Mouse (Mus musculus): ENCODE measurements around the gene Tmc5. TPM values are rescaled to one million over a fixed set of nuclear protein-coding genes. Genes with fewer than 3 reads are reported as not detected.

Tmc5 gene
- polyA plus RNA-seq, 1 experiment: not detected

GRCm38 (mm10) chr7:118620243-118620906 is 23.3 kb downstream of the Tmc5 start:
- H3K4me3 ChIP-seq (ENCODE audit: extremely low read depth, insufficient read depth, insufficient read length): no peak overlapping the region
- DNase-seq (ENCODE audit: low read depth in 1 of 2, low spot score in 2 of 2): no peak
- TF ChIP-seq CTCF (IDR thresholded peaks at IDR 0.05; ENCODE audit: extremely low read depth, insufficient read depth, insufficient read length, insufficient replicate concordance) (no peak), POLR2A (IDR thresholded peaks at IDR 0.05; ENCODE audit: low read depth, low read length) (no peak)
- WGBS: 91% methylated on average over 7 of the region's 7 CpGs
- H3K27me3 ChIP-seq (ENCODE audit: control insufficient read depth, insufficient read depth, low read length): no peaks in the 10 kb centered on the region
- no peak overlapping the region for H3K27ac ChIP-seq (ENCODE audit: insufficient read depth, low read length)
- H3K4me1 ChIP-seq (ENCODE audit: control insufficient read depth, insufficient read depth, insufficient read length): no peaks in the 10 kb centered on the region
- H3K36me3 ChIP-seq (ENCODE audit: control insufficient read depth, insufficient read depth, low read length): no peaks in the 10 kb centered on the region

DNA sequence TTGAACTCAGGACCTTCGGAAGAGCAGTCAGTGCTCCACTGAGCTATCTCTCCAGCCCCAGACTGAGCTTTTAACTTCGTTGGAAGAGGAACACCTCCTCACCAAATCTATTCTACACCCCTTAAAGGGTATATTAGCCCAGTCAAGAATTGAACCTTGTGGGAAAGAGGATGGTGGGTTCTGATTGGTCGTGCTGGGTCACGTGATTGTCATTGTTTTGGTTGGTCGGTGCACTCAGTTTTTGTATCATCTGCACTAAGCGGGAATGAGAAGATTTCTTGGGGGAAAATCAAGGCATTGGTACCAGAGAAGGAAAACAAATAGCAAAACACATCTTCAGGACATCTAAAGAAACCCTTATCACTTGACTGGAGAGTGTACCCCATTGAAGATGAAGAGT is 24.0 kb downstream of the Tmc5 start:
- Histone ChIP-seq H3K4me1 (ENCODE audit: control insufficient read depth, insufficient read depth, insufficient read length) (no peaks in the 10 kb centered on the region), H3K4me3 (ENCODE audit: extremely low read depth, insufficient read depth, insufficient read length) (no peak overlapping the region), H3K27ac (ENCODE audit: insufficient read depth, low read length) (no peak overlapping the region), H3K36me3 (ENCODE audit: control insufficient read depth, insufficient read depth, low read length) (no peaks in the 10 kb centered on the region), H3K27me3 (ENCODE audit: control insufficient read depth, insufficient read depth, low read length) (no peaks in the 10 kb centered on the region)
- WGBS: 82% methylated on average over 6 of the region's 6 CpGs
- TF ChIP-seq POLR2A (IDR thresholded peaks at IDR 0.05; ENCODE audit: low read depth, low read length): no peak
- TF ChIP-seq CTCF (IDR thresholded peaks at IDR 0.05; ENCODE audit: extremely low read depth, insufficient read depth, insufficient read length, insufficient replicate concordance): no peak
- DNase-seq (ENCODE audit: low read depth in 1 of 2, low spot score in 2 of 2): no peak

GRCm38 (mm10) chr7:118627550-118628298 is 30.6 kb downstream of the Tmc5 start:
- no peak overlapping the region for H3K27ac ChIP-seq (ENCODE audit: insufficient read depth, low read length)
- TF ChIP-seq CTCF (IDR thresholded peaks at IDR 0.05; ENCODE audit: extremely low read depth, insufficient read depth, insufficient read length, insufficient replicate concordance): no peak
- TF ChIP-seq POLR2A (IDR thresholded peaks at IDR 0.05; ENCODE audit: low read depth, low read length): no peak
- H3K4me1 ChIP-seq (ENCODE audit: control insufficient read depth, insufficient read depth, insufficient read length): no peaks in the 10 kb centered on the region
- no peaks in the 10 kb centered on the region for H3K27me3 ChIP-seq (ENCODE audit: control insufficient read depth, insufficient read depth, low read length)
- DNase-seq (ENCODE audit: low read depth in 1 of 2, low spot score in 2 of 2): no peak
- no peak overlapping the region for H3K4me3 ChIP-seq (ENCODE audit: extremely low read depth, insufficient read depth, insufficient read length)
- 82% methylated on average over 13 of the region's 13 CpGs for WGBS
- no peaks in the 10 kb centered on the region for H3K36me3 ChIP-seq (ENCODE audit: control insufficient read depth, insufficient read depth, low read length)

- Histone ChIP-seq H3K36me3 (ENCODE audit: control insufficient read depth, insufficient read depth, low read length) (no peaks in the 10 kb centered on the region), H3K4me3 (ENCODE audit: extremely low read depth, insufficient read depth, insufficient read length) (no peak overlapping the region), H3K27ac (ENCODE audit: insufficient read depth, low read length) (no peak overlapping the region), H3K4me1 (ENCODE audit: control insufficient read depth, insufficient read depth, insufficient read length) (no peaks in the 10 kb centered on the region), H3K27me3 (ENCODE audit: control insufficient read depth, insufficient read depth, low read length) (no peaks in the 10 kb centered on the region)
- TF ChIP-seq POLR2A (IDR thresholded peaks at IDR 0.05; ENCODE audit: low read depth, low read length): no peak
- no peak for TF ChIP-seq CTCF (IDR thresholded peaks at IDR 0.05; ENCODE audit: extremely low read depth, insufficient read depth, insufficient read length, insufficient replicate concordance)
- no peak for DNase-seq (ENCODE audit: low read depth in 1 of 2, low spot score in 2 of 2)
- 85% methylated on average over 9 of the region's 9 CpGs for WGBS
Observed at GRCm38 (mm10) chr7:118633094-118633493, 36.0 kb downstream of the Tmc5 start.

GRCm38 (mm10) chr7:118633951-118634350 is 36.9 kb downstream of the Tmc5 start:
- no peak for DNase-seq (ENCODE audit: low read depth in 1 of 2, low spot score in 2 of 2)
- TF ChIP-seq POLR2A (IDR thresholded peaks at IDR 0.05; ENCODE audit: low read depth, low read length) (no peak), CTCF (IDR thresholded peaks at IDR 0.05; ENCODE audit: extremely low read depth, insufficient read depth, insufficient read length, insufficient replicate concordance) (no peak)
- Histone ChIP-seq H3K36me3 (ENCODE audit: control insufficient read depth, insufficient read depth, low read length) (no peaks in the 10 kb centered on the region), H3K27ac (ENCODE audit: insufficient read depth, low read length) (no peak overlapping the region), H3K4me3 (ENCODE audit: extremely low read depth, insufficient read depth, insufficient read length) (no peak overlapping the region), H3K4me1 (ENCODE audit: control insufficient read depth, insufficient read depth, insufficient read length) (no peaks in the 10 kb centered on the region), H3K27me3 (ENCODE audit: control insufficient read depth, insufficient read depth, low read length) (no peaks in the 10 kb centered on the region)
- 82% methylated on average over 7 of the region's 7 CpGs for WGBS

DNA sequence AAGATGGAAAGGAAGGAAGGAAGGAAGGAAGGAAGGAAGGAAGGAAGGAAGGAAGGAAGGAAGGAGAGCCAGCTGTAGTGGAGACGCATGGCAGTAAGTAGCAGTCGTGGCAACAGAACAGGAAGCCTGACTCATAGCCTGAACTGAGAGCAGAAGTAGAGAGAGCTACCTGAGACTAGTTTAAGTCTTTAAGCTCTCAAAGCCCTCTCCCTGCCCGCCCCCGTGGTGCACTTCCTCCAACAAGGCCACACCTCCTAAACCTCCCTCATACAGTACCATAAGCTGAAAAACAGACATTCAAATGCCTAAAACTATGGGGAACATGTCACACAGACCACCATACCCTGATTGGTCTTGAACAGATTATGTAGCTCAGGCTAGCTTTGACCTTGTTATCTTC is 40.4 kb downstream of the Tmc5 start:
- H3K36me3 ChIP-seq (ENCODE audit: control insufficient read depth, insufficient read depth, low read length): no peaks in the 10 kb centered on the region
- TF ChIP-seq POLR2A (IDR thresholded peaks at IDR 0.05; ENCODE audit: low read depth, low read length): no peak
- no peak for TF ChIP-seq CTCF (IDR thresholded peaks at IDR 0.05; ENCODE audit: extremely low read depth, insufficient read depth, insufficient read length, insufficient replicate concordance)
- no peaks in the 10 kb centered on the region for H3K27me3 ChIP-seq (ENCODE audit: control insufficient read depth, insufficient read depth, low read length)
- DNase-seq (ENCODE audit: low read depth in 1 of 2, low spot score in 2 of 2): no peak
- H3K27ac ChIP-seq (ENCODE audit: insufficient read depth, low read length): no peak overlapping the region
- H3K4me1 ChIP-seq (ENCODE audit: control insufficient read depth, insufficient read depth, insufficient read length): no peaks in the 10 kb centered on the region
- no peak overlapping the region for H3K4me3 ChIP-seq (ENCODE audit: extremely low read depth, insufficient read depth, insufficient read length)
- WGBS: 8% methylated on average over 4 of the region's 4 CpGs

- 93% methylated on average over 1 of the region's 1 CpGs for WGBS
- TF ChIP-seq CTCF (IDR thresholded peaks at IDR 0.05; ENCODE audit: extremely low read depth, insufficient read depth, insufficient read length, insufficient replicate concordance): no peak
- TF ChIP-seq POLR2A (IDR thresholded peaks at IDR 0.05; ENCODE audit: low read depth, low read length): no peak
- no peak overlapping the region for H3K27ac ChIP-seq (ENCODE audit: insufficient read depth, low read length)
- DNase-seq (ENCODE audit: low read depth in 1 of 2, low spot score in 2 of 2): no peak
- H3K36me3 ChIP-seq (ENCODE audit: control insufficient read depth, insufficient read depth, low read length): no peaks in the 10 kb centered on the region
- H3K27me3 ChIP-seq (ENCODE audit: control insufficient read depth, insufficient read depth, low read length): no peaks in the 10 kb centered on the region
- no peaks in the 10 kb centered on the region for H3K4me1 ChIP-seq (ENCODE audit: control insufficient read depth, insufficient read depth, insufficient read length)
- no peak overlapping the region for H3K4me3 ChIP-seq (ENCODE audit: extremely low read depth, insufficient read depth, insufficient read length)
Observed at GRCm38 (mm10) chr7:118646237-118646636, 49.1 kb downstream of the Tmc5 start.
